Mouse (Mus musculus) thymus, adult 2 months (tissue): Measurements from ENCODE around the gene Wiz.

ENCODE experiments used
- CTCF ChIP-seq: fragments of 200-500 bp; IDR thresholded peaks from 2 replicates; pipeline ENCODE4 v1.5.1; 2012; ENCODE audit warnings: mild to moderate bottlenecking, control low read depth, low read length, moderate library complexity, borderline replicate concordance; ENCODE audit not compliant: control insufficient read depth, poor library complexity, insufficient read depth; ENCODE audit errors: extremely low read depth
- POLR2A ChIP-seq: fragments of 200-500 bp; IDR thresholded peaks from 2 replicates; pipeline ENCODE4 v1.6.1; 2012; ENCODE audit warnings: mild to moderate bottlenecking, low read length, control low read depth, moderate library complexity; ENCODE audit not compliant: control insufficient read depth, poor library complexity, insufficient read depth; ENCODE audit errors: extremely low read depth

DNA sequence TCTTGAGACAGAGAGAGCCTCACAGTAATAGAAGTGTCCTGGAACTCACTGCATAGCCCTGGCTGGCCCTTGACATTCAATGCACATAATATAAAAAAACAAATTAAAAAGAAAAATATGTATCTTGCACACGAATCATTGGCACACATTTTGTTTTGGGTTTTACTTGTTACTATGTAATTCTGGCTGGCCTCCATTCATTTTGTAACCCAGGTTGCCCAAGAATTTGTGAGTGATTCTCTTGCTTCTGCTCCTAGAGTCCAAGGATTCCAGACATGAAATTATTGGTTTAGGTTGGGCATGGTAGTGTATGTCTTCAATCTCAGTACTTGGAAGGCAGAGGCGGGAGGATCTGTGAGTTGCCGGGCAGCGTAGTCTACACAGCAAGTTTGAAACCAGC lies 47.9 kb upstream of the Wiz start:
- TF ChIP-seq CTCF (no peak), POLR2A (no peak)
